Mouse (Mus musculus): ENCODE measurements at regions not wholly inside any gene's neighbourhood (a gene's known extent, or its start where the extent isn't known, plus 50 kb on each side); places are given as distances from the start of the nearest gene placed in this dataset.

DNA sequence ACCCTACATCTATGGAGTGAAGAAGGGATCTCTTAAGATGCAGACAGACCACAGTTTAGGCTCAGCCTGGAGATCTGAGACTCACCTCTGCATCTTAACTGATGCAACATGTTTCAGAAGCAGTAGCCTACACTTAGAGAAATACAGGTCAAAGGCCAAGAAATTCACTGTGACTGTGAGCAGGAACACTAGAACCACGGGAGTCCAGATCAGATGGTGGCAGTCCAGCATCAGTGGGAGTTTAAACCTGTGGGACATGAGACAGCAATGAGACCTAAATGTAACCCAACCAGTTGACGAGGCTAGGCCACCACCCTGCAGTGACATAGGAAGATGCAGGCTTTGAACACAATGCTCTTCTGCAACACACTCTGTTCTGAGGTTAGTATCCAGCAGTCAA, 511.1 kb upstream of the Mgmt start:
- TF ChIP-seq POLR2A (IDR thresholded peaks at IDR 0.05; ENCODE audit: insufficient read length, low read depth): no peak
- no peak for TF ChIP-seq TCF12 (IDR thresholded peaks at IDR 0.05; ENCODE audit: insufficient read depth, poor library complexity, severe bottlenecking)

All from myocyte (in vitro differentiated cells).